ENCODE assay signal across 8 mouse cellular contexts in genomic region chr2:60880789-60881570, GRCm38 (mm10).
A peak's percentile ranks its signal among the peaks of the same experiment; 100 is the strongest.
DNase-seq lines count a peak whose midpoint lies in the region; ATAC-seq and TF ChIP-seq lines count a peak whose summit lies in the region.

No protein-coding gene starts in this region.

- ATAC-seq in CD4-positive, CD25-positive, alpha-beta regulatory T cell, adult 4 months: peak; percentile 59
- peak; percentile 84 for ATAC-seq in heart, postnatal 0 days (ENCODE audit: insufficient read depth, low read depth)
- ATAC-seq in lung, embryonic 15.5 days (ENCODE audit: borderline replicate concordance, extremely low read depth, low FRiP score, low TSS enrichment): peak; percentile 93

- peak overlapping the region; percentile 80 for H3K4me2 ChIP-seq in heart, postnatal 0 days (ENCODE audit: low read depth, low read length)
- H3K4me2 ChIP-seq in lung, embryonic 15.5 days: peak overlapping the region; percentile 90

- no peak for TF ChIP-seq EP300 in heart, postnatal 0 days (IDR thresholded peaks at IDR 0.05; ENCODE audit: low read depth)

- no peaks in the 10 kb centered on the region for H3K36me3 ChIP-seq in forebrain, embryonic 10.5 days (replicated peaks)
- H3K36me3 ChIP-seq in heart, postnatal 0 days (replicated peaks; ENCODE audit: control insufficient read depth, insufficient read depth, low read length): no peaks in the 10 kb centered on the region
- no peaks in the 10 kb centered on the region for H3K36me3 ChIP-seq in lung, embryonic 15.5 days
- H3K36me3 ChIP-seq in thymus, adult 2 months (ENCODE audit: control insufficient read depth, insufficient read depth, low read length): no peaks in the 10 kb centered on the region

- H3K27me3 ChIP-seq in forebrain, embryonic 10.5 days (ENCODE audit: poor library complexity, severe bottlenecking): peaks cover 95% of the 10 kb centered on the region
- no peaks in the 10 kb centered on the region for H3K27me3 ChIP-seq in heart, postnatal 0 days (ENCODE audit: control insufficient read depth, insufficient read depth, low read length)
- H3K27me3 ChIP-seq in lung, embryonic 15.5 days: no peaks in the 10 kb centered on the region
- no peaks in the 10 kb centered on the region for H3K27me3 ChIP-seq in thymus, adult 2 months (ENCODE audit: control insufficient read depth, insufficient read depth, low read length)

- TF ChIP-seq CTCF in heart, postnatal 0 days (IDR thresholded peaks at IDR 0.05; ENCODE audit: low read depth): no peak
- TF ChIP-seq CTCF in olfactory bulb, adult 2 months (IDR thresholded peaks at IDR 0.05; ENCODE audit: insufficient read depth, low read depth, low read length): no peak
- TF ChIP-seq CTCF in thymus, adult 2 months (IDR thresholded peaks at IDR 0.05; ENCODE audit: borderline replicate concordance, control insufficient read depth, extremely low read depth, insufficient read depth, low read length, poor library complexity): peak; percentile 51; the same call in 1 of the 2 replicates

- WGBS in forebrain, embryonic 10.5 days: under 1% methylated on average over 57 of the region's 104 CpGs
- under 1% methylated on average over 76 of the region's 104 CpGs for WGBS in heart, postnatal 0 days
- under 1% methylated on average over 104 of the region's 104 CpGs for WGBS in lung, embryonic 15.5 days
- WGBS in olfactory bulb, adult 2 months: 3% methylated on average over 103 of the region's 104 CpGs
- WGBS in thymus, adult 2 months: 4% methylated on average over 104 of the region's 104 CpGs

- no peak for TF ChIP-seq POLR2A in olfactory bulb, adult 2 months (IDR thresholded peaks at IDR 0.05; ENCODE audit: insufficient read depth, low read depth, low read length)
- TF ChIP-seq POLR2A in thymus, adult 2 months (IDR thresholded peaks at IDR 0.05; ENCODE audit: control insufficient read depth, extremely low read depth, insufficient read depth, low read length, poor library complexity): no peak

- DNase-seq in forebrain, embryonic 10.5 days (ENCODE audit: extremely low spot score, low spot score): peak; percentile 43
- DNase-seq in heart, postnatal 0 days (ENCODE audit: low spot score): peak; percentile 30
- peak; percentile 77 to 88 for DNase-seq in kidney, postnatal 36 days
- peak; percentile 71 for DNase-seq in thymus, adult 2 months

- H3K9me3 ChIP-seq in forebrain, embryonic 10.5 days: peaks cover 6% of the 10 kb centered on the region; the same call in 1 of the 2 replicates
- no peaks in the 10 kb centered on the region for H3K9me3 ChIP-seq in heart, postnatal 0 days (replicated peaks; ENCODE audit: control insufficient read depth, low read length)
- H3K9me3 ChIP-seq in lung, embryonic 15.5 days: no peaks in the 10 kb centered on the region

- peak overlapping the region; percentile 98 for H3K9ac ChIP-seq in heart, postnatal 0 days (replicated peaks; ENCODE audit: low read depth, low read length)
- peak overlapping the region; percentile 98 for H3K9ac ChIP-seq in lung, embryonic 15.5 days

- peak overlapping the region; percentile 99 for H3K4me3 ChIP-seq in brown adipose tissue, adult 24 weeks (ENCODE audit: insufficient read depth, low read depth, low read length)
- H3K4me3 ChIP-seq in forebrain, embryonic 10.5 days: peak overlapping the region; percentile 83
- peak overlapping the region; percentile 98 for H3K4me3 ChIP-seq in heart, postnatal 0 days (ENCODE audit: low read depth, low read length)
- peak overlapping the region; percentile 99 for H3K4me3 ChIP-seq in lung, embryonic 15.5 days
- peak overlapping the region; percentile 87 for H3K4me3 ChIP-seq in olfactory bulb, adult 2 months (ENCODE audit: insufficient read depth, low read depth, low read length)
- peak overlapping the region; percentile 96 for H3K4me3 ChIP-seq in thymus, adult 2 months (ENCODE audit: control insufficient read depth, insufficient read depth, low read length)

- H3K27ac ChIP-seq in brown adipose tissue, adult 24 weeks (replicated peaks; ENCODE audit: low read depth, low read length): peak overlapping the region; percentile 98
- H3K27ac ChIP-seq in forebrain, embryonic 10.5 days: peak overlapping the region; percentile 92
- peak overlapping the region; percentile 96 for H3K27ac ChIP-seq in heart, postnatal 0 days (ENCODE audit: low read depth)
- H3K27ac ChIP-seq in lung, embryonic 15.5 days: peak overlapping the region; percentile 98
- H3K27ac ChIP-seq in olfactory bulb, adult 2 months (ENCODE audit: insufficient read depth, low read depth, low read length): peak overlapping the region; percentile 36; the same call in 1 of the 2 replicates
- H3K27ac ChIP-seq in thymus, adult 2 months (ENCODE audit: control insufficient read depth, insufficient read depth, low read length): peak overlapping the region; percentile 50

- peaks cover 40% of the 10 kb centered on the region for H3K4me1 ChIP-seq in brown adipose tissue, adult 24 weeks (ENCODE audit: control insufficient read depth, insufficient read depth, insufficient read length, low read length)
- H3K4me1 ChIP-seq in forebrain, embryonic 10.5 days: peaks cover 66% of the 10 kb centered on the region
- H3K4me1 ChIP-seq in heart, postnatal 0 days (ENCODE audit: control insufficient read depth, insufficient read depth): peaks cover 28% of the 10 kb centered on the region
- H3K4me1 ChIP-seq in lung, embryonic 15.5 days: peaks cover 72% of the 10 kb centered on the region
- peaks cover 4% of the 10 kb centered on the region for H3K4me1 ChIP-seq in olfactory bulb, adult 2 months (ENCODE audit: control insufficient read depth, insufficient read depth, low read length)
- peaks cover 21% of the 10 kb centered on the region for H3K4me1 ChIP-seq in thymus, adult 2 months (replicated peaks; ENCODE audit: control insufficient read depth, insufficient read depth, low read length)

Comparison
In these comparisons a context has a peak if more than half of its experiments do, and no peak if none do; other contexts are left out.
1. Peak in every context shown above with its lines: DNase-seq, ATAC-seq, H3K4me3 ChIP-seq and H3K27ac ChIP-seq.
2. H3K27ac ChIP-seq: peak in every context shown above with its lines; median percentile 98 in brown adipose tissue, adult 24 weeks; 98 in lung, embryonic 15.5 days; 96 in heart, postnatal 0 days; 92 in forebrain, embryonic 10.5 days; 50 in thymus, adult 2 months; 36 in olfactory bulb, adult 2 months.
3. DNase-seq: peak in every context shown above with its lines; median percentile 82 in kidney, postnatal 36 days; 71 in thymus, adult 2 months; 43 in forebrain, embryonic 10.5 days; 30 in heart, postnatal 0 days.